Mouse (Mus musculus): ENCODE measurements at regions not wholly inside any gene's neighbourhood (a gene's known extent, or its start where the extent isn't known, plus 50 kb on each side); places are given as distances from the start of the nearest gene placed in this dataset.

DNA sequence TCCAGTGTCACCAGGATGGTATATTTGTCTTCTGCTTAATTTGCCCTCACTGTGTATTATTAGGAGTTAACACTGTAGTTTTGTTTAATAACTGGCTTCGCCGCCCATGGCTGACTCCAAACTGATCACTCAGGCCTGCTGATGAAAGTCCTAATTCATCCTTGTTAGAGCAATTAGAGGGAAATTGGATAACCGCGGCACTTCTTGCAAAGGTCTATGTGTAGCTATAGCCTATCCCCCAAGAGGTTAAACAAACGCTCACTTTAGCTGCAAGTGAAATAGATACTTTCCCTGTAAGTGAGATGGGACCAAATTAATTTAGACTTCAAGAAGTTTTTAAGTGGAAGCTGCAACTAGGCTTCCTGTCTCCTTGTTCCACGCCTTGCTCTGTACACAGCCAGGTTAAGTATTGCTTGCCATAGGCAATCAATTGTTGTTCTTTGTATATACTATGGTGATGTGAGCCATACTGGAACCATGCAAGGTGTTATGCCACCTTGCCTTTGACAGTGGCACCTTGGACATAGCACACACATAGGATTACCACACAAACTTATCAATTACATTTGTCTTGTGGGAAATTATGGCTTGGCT lies 130.9 kb upstream of the Kirrel3 start:
- Histone ChIP-seq H3K9me3 (ENCODE audit: control insufficient read depth, low read length) (no peaks in the 10 kb centered on the region), H3K4me1 (ENCODE audit: control insufficient read depth, insufficient read depth, low read length) (no peaks in the 10 kb centered on the region), H3K27me3 (replicated peaks; ENCODE audit: control insufficient read depth, insufficient read depth, low read length) (no peaks in the 10 kb centered on the region), H3K4me3 (ENCODE audit: low read length) (no peak overlapping the region), H3K36me3 (ENCODE audit: control insufficient read depth, insufficient read depth, low read length) (no peaks in the 10 kb centered on the region), H3K9ac (ENCODE audit: low read depth, low read length) (no peak overlapping the region), H3K27ac (ENCODE audit: low read length) (no peak overlapping the region), H3K4me2 (ENCODE audit: low read depth, low read length) (no peak overlapping the region)
- ATAC-seq = no peak
- 74% methylated on average over 6 of the region's 6 CpGs for WGBS

- Histone ChIP-seq H3K9ac (ENCODE audit: low read depth, low read length) (no peak overlapping the region), H3K4me2 (ENCODE audit: low read depth, low read length) (no peak overlapping the region), H3K27ac (ENCODE audit: low read length) (no peak overlapping the region), H3K27me3 (replicated peaks; ENCODE audit: control insufficient read depth, insufficient read depth, low read length) (no peaks in the 10 kb centered on the region), H3K4me3 (ENCODE audit: low read length) (no peak overlapping the region), H3K9me3 (ENCODE audit: control insufficient read depth, low read length) (no peaks in the 10 kb centered on the region), H3K36me3 (ENCODE audit: control insufficient read depth, insufficient read depth, low read length) (no peaks in the 10 kb centered on the region), H3K4me1 (ENCODE audit: control insufficient read depth, insufficient read depth, low read length) (no peaks in the 10 kb centered on the region; the same call in 1 of the 2 replicates)
- 82% methylated on average over 4 of the region's 4 CpGs for WGBS
- ATAC-seq = no peak
Observed at GRCm38 (mm10) chr9:34370686-34371398, 114.9 kb upstream of the Kirrel3 start.

DNA sequence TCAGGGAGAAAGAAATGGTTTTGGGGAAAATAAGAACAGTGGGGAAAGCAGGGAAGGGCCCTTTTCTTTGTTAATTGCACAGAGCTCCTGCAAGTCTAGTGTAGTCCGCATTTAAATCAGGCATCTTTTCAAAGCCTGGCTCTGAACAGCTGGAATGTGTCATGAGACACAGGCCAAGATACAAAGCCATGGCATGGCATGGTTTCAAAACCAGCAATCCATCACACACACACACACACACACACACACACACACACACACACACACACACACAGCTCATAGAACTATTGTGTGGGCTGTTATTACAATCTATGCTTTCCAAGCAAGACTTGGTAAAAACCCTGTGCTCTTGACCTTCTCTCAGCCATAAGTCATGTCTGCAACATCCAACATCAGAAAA lies 110.5 kb upstream of the Kirrel3 start:
- H3K27me3 ChIP-seq (replicated peaks; ENCODE audit: control insufficient read depth, insufficient read depth, low read length) = no peaks in the 10 kb centered on the region
- 46% methylated on average over 1 of the region's 1 CpGs for WGBS
- no peaks in the 10 kb centered on the region; the same call in 1 of the 2 replicates for H3K4me1 ChIP-seq (ENCODE audit: control insufficient read depth, insufficient read depth, low read length)
- no peaks in the 10 kb centered on the region for H3K9me3 ChIP-seq (ENCODE audit: control insufficient read depth, low read length)
- no peak overlapping the region for H3K27ac ChIP-seq (ENCODE audit: low read length)
- ATAC-seq = no peak
- no peak overlapping the region for H3K4me3 ChIP-seq (ENCODE audit: low read length)
- H3K9ac ChIP-seq (ENCODE audit: low read depth, low read length) = no peak overlapping the region
- H3K4me2 ChIP-seq (ENCODE audit: low read depth, low read length) = no peak overlapping the region
- H3K36me3 ChIP-seq (ENCODE audit: control insufficient read depth, insufficient read depth, low read length) = no peaks in the 10 kb centered on the region

DNA sequence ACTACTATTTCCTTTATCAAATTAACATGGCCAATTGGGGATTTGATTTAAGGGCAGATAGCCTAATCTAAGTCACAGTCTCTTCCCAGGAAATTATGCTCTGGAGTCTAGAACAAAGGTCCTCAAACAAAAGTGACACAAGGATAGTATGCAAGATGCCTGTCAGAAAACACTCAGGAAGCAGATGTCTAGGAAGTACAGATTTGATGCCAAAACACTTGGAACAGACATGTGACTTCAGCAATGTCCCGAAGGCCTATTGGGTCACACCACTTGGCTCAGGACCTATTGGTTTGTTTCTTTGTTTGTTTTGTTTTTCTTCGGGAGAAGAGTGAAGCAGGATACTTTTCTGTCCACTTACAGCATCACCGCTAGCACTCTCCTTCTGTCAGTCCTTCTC lies 105.7 kb upstream of the Kirrel3 start:
- no peak for ATAC-seq
- H3K4me3 ChIP-seq (ENCODE audit: low read length) = no peak overlapping the region
- 84% methylated on average over 3 of the region's 3 CpGs for WGBS
- H3K4me2 ChIP-seq (ENCODE audit: low read depth, low read length) = no peak overlapping the region
- H3K27me3 ChIP-seq (replicated peaks; ENCODE audit: control insufficient read depth, insufficient read depth, low read length) = no peaks in the 10 kb centered on the region
- no peak overlapping the region for H3K27ac ChIP-seq (ENCODE audit: low read length)
- no peaks in the 10 kb centered on the region for H3K9me3 ChIP-seq (ENCODE audit: control insufficient read depth, low read length)
- H3K9ac ChIP-seq (ENCODE audit: low read depth, low read length) = no peak overlapping the region
- no peaks in the 10 kb centered on the region for H3K36me3 ChIP-seq (ENCODE audit: control insufficient read depth, insufficient read depth, low read length)
- no peaks in the 10 kb centered on the region for H3K4me1 ChIP-seq (ENCODE audit: control insufficient read depth, insufficient read depth, low read length)

DNA sequence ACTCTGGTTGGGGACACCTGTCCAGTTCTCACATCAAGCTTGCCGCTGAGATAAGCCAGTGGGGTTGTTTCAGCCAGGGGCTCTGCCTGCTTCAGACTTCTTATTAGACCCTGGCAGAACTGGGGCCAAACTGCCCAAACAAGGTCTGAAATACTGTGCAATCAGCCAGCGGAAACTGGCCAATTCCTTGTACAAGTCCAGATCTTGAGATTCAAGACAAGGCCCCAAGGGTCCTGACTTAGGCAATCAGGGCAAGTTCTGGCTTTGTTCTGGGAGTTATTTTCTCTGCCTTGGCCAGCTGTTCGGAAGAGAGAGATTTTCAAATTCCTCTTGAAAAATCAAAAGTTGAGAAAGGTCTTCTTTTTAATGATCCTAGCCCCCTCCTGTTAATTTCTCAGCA lies 104.1 kb upstream of the Kirrel3 start:
- Histone ChIP-seq H3K36me3 (ENCODE audit: control insufficient read depth, insufficient read depth, low read length) (no peaks in the 10 kb centered on the region), H3K4me1 (ENCODE audit: control insufficient read depth, insufficient read depth, low read length) (no peaks in the 10 kb centered on the region), H3K4me2 (ENCODE audit: low read depth, low read length) (no peak overlapping the region), H3K27ac (ENCODE audit: low read length) (no peak overlapping the region), H3K9me3 (ENCODE audit: control insufficient read depth, low read length) (no peaks in the 10 kb centered on the region), H3K9ac (ENCODE audit: low read depth, low read length) (no peak overlapping the region), H3K4me3 (ENCODE audit: low read length) (no peak overlapping the region), H3K27me3 (replicated peaks; ENCODE audit: control insufficient read depth, insufficient read depth, low read length) (no peaks in the 10 kb centered on the region)
- 83% methylated on average over 3 of the region's 3 CpGs for WGBS
- ATAC-seq = no peak

DNA sequence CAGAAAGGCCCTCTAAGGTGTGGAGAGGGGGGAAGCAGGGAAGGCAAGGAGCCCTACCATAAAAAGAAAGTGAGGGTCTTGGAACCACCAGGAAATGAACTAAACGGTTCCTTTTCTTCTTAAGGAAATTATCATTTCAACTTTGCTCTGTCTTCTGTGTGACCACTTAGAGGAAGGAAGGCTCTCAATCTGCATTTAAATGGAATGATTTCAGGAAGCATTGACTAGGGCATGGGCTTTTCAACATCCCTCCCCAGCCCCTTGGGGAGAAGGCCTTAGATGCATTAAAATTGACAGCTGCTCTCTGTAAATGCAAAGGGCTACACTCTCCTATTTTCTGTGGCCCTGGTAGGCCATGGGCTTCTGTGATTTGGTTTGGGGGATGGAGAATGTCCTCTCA lies 103.5 kb upstream of the Kirrel3 start:
- Histone ChIP-seq H3K27ac (ENCODE audit: low read length) (no peak overlapping the region), H3K36me3 (ENCODE audit: control insufficient read depth, insufficient read depth, low read length) (no peaks in the 10 kb centered on the region), H3K4me2 (ENCODE audit: low read depth, low read length) (no peak overlapping the region), H3K4me1 (ENCODE audit: control insufficient read depth, insufficient read depth, low read length) (no peaks in the 10 kb centered on the region), H3K9me3 (ENCODE audit: control insufficient read depth, low read length) (no peaks in the 10 kb centered on the region), H3K4me3 (ENCODE audit: low read length) (no peak overlapping the region), H3K27me3 (replicated peaks; ENCODE audit: control insufficient read depth, insufficient read depth, low read length) (no peaks in the 10 kb centered on the region), H3K9ac (ENCODE audit: low read depth, low read length) (no peak overlapping the region)
- ATAC-seq = no peak
- 40% methylated on average over 1 of the region's 1 CpGs for WGBS

DNA sequence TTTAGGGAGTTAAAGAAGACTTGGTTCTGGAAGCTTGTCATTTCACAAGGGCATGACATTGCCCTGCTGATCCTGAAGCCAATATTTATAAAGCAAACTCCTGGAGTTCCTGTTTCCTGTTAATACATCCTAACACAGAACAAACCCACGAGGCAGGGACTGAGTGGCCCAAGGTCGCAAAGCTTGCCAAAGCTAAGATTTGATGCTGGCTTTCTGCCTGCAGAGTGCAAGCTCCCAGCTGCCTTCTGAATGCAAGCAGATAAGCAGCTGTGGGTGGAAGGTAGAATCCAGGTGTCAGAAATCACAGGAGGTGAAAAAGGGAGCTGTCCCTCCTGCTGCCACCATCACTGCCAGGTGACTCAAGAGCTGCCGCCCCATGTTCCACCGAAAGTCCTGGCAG lies 99.6 kb upstream of the Kirrel3 start:
- H3K9ac ChIP-seq (ENCODE audit: low read depth, low read length) = no peak overlapping the region
- no peak overlapping the region for H3K27ac ChIP-seq (ENCODE audit: low read length)
- ATAC-seq = peak; percentile 38; the same call in 1 of the 2 replicates
- no peaks in the 10 kb centered on the region for H3K4me1 ChIP-seq (ENCODE audit: control insufficient read depth, insufficient read depth, low read length)
- 54% methylated on average over 4 of the region's 4 CpGs for WGBS
- no peak overlapping the region for H3K4me2 ChIP-seq (ENCODE audit: low read depth, low read length)
- no peaks in the 10 kb centered on the region for H3K9me3 ChIP-seq (ENCODE audit: control insufficient read depth, low read length)
- no peaks in the 10 kb centered on the region for H3K36me3 ChIP-seq (ENCODE audit: control insufficient read depth, insufficient read depth, low read length)
- H3K27me3 ChIP-seq (replicated peaks; ENCODE audit: control insufficient read depth, insufficient read depth, low read length) = no peaks in the 10 kb centered on the region
- H3K4me3 ChIP-seq (ENCODE audit: low read length) = no peak overlapping the region

DNA sequence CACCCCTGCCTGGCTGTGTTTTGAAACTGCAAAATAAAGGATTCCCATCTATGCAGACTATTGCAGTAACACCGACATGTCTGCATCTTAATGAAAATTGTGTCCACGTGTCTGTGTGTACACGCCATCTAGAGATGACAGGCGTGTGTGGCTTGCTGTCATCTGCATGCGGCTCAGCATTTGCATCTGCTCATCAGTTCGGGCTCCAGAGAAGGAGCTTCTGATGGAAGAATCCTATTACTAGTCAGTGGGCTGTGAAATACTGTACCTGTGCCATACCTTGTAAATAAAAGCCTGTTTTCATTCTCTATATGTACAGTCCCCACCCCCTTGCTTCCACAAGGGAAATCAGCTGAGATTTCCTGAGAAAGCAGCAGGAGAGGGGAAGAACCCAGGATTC lies 92.7 kb upstream of the Kirrel3 start:
- ATAC-seq = no peak
- Histone ChIP-seq H3K36me3 (ENCODE audit: control insufficient read depth, insufficient read depth, low read length) (no peaks in the 10 kb centered on the region), H3K27me3 (replicated peaks; ENCODE audit: control insufficient read depth, insufficient read depth, low read length) (no peaks in the 10 kb centered on the region), H3K4me1 (ENCODE audit: control insufficient read depth, insufficient read depth, low read length) (no peaks in the 10 kb centered on the region), H3K4me2 (ENCODE audit: low read depth, low read length) (no peak overlapping the region), H3K9me3 (ENCODE audit: control insufficient read depth, low read length) (no peaks in the 10 kb centered on the region), H3K9ac (ENCODE audit: low read depth, low read length) (no peak overlapping the region), H3K27ac (ENCODE audit: low read length) (no peak overlapping the region), H3K4me3 (ENCODE audit: low read length) (no peak overlapping the region)
- WGBS = 64% methylated on average over 6 of the region's 6 CpGs

DNA sequence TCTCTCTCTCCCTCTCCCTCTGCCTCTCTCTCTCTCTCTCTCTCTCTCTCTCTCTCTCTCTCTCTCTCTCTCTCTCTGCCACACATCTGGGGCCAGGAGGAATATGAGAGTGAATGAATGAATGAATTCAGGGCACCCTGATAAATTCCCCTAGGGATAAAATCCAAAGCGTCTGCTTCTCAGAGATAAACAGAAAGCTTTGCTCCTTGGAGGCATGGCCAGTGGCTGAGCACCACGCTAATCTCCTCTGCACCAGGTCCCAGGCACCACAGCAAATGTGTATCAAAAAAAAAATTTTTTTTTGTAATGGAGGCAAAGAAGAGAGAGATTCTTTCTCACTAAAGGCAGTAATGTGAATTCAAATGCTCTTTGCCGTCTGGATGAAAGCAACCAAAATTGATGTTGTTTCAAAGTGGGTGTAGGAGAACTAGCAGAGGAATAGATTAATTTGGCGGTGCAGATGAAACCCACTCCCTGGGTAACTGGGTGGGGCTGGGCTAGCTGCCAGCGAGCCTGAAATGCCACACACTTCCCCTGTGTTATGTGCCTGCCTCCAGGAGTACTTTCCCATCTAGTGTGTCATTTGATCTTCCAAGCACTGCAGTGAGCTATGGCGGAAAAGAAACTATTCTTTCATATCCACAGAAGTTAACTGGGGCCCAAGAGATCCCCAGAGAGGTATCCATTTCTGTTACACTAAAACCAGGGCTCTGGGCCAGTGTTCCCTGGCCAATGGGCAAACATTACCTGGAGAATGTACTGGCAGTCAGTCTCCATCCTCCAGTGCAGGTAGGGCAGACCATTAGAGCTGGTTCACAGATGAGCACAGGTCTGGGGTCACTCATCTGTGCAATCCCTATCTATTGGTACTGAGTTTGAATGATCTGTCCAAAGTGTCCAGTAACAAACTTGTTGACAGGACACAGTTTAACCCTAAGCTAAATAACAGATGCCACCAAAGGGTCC lies 89.6 kb upstream of the Kirrel3 start:
- H3K9me3 ChIP-seq (ENCODE audit: control insufficient read depth, low read length) = no peaks in the 10 kb centered on the region
- H3K9ac ChIP-seq (ENCODE audit: low read depth, low read length) = no peak overlapping the region
- no peaks in the 10 kb centered on the region for H3K36me3 ChIP-seq (ENCODE audit: control insufficient read depth, insufficient read depth, low read length)
- no peak for ATAC-seq
- H3K4me2 ChIP-seq (ENCODE audit: low read depth, low read length) = no peak overlapping the region
- H3K4me3 ChIP-seq (ENCODE audit: low read length) = no peak overlapping the region
- WGBS = 36% methylated on average over 6 of the region's 6 CpGs
- no peaks in the 10 kb centered on the region for H3K27me3 ChIP-seq (replicated peaks; ENCODE audit: control insufficient read depth, insufficient read depth, low read length)
- H3K27ac ChIP-seq (ENCODE audit: low read length) = no peak overlapping the region
- H3K4me1 ChIP-seq (ENCODE audit: control insufficient read depth, insufficient read depth, low read length) = no peaks in the 10 kb centered on the region
